Mouse (Mus musculus): ENCODE data around the gene Itpr1. TPM values are rescaled to one million over a fixed set of nuclear protein-coding genes. Genes with fewer than 3 reads are reported as not detected.

Itpr1 gene
- polyA plus RNA-seq, 1 experiment, result 4.7 TPM

DNA sequence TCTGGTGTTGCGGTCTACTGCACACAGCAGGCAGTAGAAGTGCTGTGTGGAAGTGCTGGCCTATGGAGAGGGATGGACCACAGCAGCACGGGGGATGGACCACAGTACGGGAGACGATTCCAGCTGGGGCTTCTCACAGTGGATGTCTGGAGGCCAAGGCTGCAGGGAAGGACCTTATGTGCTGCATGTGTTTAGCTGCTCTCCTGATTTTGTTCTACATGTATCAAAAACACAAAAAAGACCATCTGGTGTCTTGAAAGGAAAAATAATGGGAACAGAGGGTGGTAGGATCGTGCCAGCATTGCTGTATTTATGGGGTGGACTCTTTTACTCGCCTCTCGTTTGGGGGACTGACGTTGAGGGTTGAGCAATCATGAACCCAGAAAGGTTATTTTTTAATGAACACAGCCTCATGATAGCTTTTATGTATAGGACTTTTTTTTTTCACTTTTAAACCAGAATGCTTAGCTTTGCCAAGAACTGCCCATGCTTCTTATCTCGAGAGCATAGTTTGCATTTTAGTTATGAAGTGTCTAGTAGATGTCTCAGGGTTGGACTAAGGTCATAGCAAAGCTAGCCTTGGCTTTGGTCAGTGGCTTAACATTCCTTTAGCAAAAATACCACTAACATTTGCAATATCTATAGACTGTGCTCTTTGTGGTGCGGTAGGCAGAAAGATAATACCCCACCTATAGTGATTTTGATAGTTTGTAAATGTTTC lies 61.6 kb downstream of the Itpr1 start:
- WGBS, result 83% methylated on average over 10 of the region's 10 CpGs
- no peaks in the 10 kb centered on the region for H3K36me3 ChIP-seq (ENCODE audit: control insufficient read depth, insufficient read depth, low read length)
- TF ChIP-seq CTCF (IDR thresholded peaks at IDR 0.05; ENCODE audit: extremely low read depth, insufficient read length, insufficient replicate concordance, low read depth, low read length) (no peak), POLR2A (IDR thresholded peaks at IDR 0.05; ENCODE audit: low read depth, low read length) (no peak)
- no peak overlapping the region for H3K27ac ChIP-seq (ENCODE audit: insufficient read depth, low read depth, low read length)
- no peaks in the 10 kb centered on the region for H3K4me1 ChIP-seq (ENCODE audit: control insufficient read depth, insufficient read depth, insufficient read length, low read length)
- H3K27me3 ChIP-seq (ENCODE audit: control insufficient read depth, insufficient read depth, low read length), result no peaks in the 10 kb centered on the region
- no peak overlapping the region for H3K4me3 ChIP-seq (ENCODE audit: low read depth, low read length)

DNA sequence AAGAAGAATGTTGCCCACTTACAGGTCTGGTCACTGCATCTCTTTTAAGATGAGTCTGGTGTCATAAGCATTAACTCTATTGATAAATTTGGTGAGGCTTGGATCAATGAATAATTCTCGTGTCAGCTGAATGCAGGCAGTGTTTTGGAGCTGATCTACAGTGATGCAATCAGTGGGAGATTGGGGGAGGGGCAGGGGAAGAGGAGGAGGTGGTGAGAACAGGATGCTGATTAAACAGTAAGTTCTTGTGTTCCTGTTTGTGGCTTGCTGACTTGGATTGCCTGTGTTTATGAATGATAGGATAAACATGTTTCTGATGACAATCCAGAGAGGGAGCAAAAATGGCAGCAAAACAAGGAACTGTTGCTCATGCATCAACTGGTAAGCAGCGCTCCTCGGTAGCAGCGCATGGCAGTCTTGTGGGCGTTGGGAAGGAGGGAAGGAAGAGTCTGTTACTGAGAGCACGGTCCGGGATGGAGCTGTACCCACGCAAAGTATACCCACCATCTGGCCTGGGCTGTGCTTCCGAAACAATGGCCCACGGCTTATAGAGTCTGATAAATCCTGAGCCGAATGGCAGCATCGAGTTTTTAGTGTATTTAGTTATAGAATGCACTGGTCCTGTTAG lies 64.1 kb downstream of the Itpr1 start:
- no peak for TF ChIP-seq CTCF (IDR thresholded peaks at IDR 0.05; ENCODE audit: extremely low read depth, insufficient read length, insufficient replicate concordance, low read depth, low read length)
- TF ChIP-seq POLR2A (IDR thresholded peaks at IDR 0.05; ENCODE audit: low read depth, low read length), result no peak
- 79% methylated on average over 12 of the region's 12 CpGs for WGBS
- H3K27ac ChIP-seq (ENCODE audit: insufficient read depth, low read depth, low read length), result no peak overlapping the region
- no peaks in the 10 kb centered on the region for H3K27me3 ChIP-seq (ENCODE audit: control insufficient read depth, insufficient read depth, low read length)
- no peaks in the 10 kb centered on the region for H3K4me1 ChIP-seq (ENCODE audit: control insufficient read depth, insufficient read depth, insufficient read length, low read length)
- no peak overlapping the region for H3K4me3 ChIP-seq (ENCODE audit: low read depth, low read length)
- H3K36me3 ChIP-seq (ENCODE audit: control insufficient read depth, insufficient read depth, low read length), result no peaks in the 10 kb centered on the region

DNA sequence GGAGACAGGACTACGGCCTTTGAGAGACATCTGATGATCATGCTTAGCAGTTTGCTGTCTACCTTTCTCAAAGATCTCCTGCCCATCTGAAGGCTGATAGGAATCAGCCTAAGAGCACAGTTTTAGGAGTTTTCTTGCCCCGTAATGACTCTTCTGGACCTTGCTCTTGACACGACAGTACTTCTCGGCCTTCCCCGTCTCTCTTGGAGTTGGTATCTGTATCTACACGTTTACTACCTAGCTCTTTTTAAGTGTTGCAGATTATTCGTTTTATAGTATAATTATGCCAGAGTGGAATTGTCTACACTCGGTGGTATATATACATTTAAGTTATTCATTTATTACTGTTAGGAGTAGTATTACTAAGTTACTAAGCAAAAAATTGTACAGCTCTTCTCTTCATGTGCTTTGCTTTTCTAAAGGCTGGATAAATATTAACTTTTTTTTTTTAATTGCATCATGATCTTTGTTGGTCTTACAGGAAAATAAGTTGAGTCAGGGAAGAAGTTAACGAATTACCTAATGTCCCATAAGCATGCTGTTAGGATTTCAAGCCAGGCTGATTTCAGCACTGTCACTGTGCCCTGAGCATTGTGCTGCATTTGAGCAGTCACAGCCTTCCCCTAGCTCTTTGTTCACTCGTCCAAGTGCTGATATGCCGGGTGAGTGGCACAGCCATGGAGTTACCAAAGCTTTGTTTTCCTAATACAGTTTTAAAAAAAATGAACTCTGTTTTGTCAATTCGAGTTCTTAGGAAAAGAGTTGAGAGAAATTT lies 64.9 kb downstream of the Itpr1 start:
- Histone ChIP-seq H3K4me3 (ENCODE audit: low read depth, low read length) (no peak overlapping the region), H3K27ac (ENCODE audit: insufficient read depth, low read depth, low read length) (no peak overlapping the region), H3K4me1 (ENCODE audit: control insufficient read depth, insufficient read depth, insufficient read length, low read length) (no peaks in the 10 kb centered on the region), H3K36me3 (ENCODE audit: control insufficient read depth, insufficient read depth, low read length) (no peaks in the 10 kb centered on the region), H3K27me3 (ENCODE audit: control insufficient read depth, insufficient read depth, low read length) (no peaks in the 10 kb centered on the region)
- TF ChIP-seq POLR2A (IDR thresholded peaks at IDR 0.05; ENCODE audit: low read depth, low read length), result no peak
- no peak for TF ChIP-seq CTCF (IDR thresholded peaks at IDR 0.05; ENCODE audit: extremely low read depth, insufficient read length, insufficient replicate concordance, low read depth, low read length)
- 56% methylated on average over 12 of the region's 12 CpGs for WGBS

DNA sequence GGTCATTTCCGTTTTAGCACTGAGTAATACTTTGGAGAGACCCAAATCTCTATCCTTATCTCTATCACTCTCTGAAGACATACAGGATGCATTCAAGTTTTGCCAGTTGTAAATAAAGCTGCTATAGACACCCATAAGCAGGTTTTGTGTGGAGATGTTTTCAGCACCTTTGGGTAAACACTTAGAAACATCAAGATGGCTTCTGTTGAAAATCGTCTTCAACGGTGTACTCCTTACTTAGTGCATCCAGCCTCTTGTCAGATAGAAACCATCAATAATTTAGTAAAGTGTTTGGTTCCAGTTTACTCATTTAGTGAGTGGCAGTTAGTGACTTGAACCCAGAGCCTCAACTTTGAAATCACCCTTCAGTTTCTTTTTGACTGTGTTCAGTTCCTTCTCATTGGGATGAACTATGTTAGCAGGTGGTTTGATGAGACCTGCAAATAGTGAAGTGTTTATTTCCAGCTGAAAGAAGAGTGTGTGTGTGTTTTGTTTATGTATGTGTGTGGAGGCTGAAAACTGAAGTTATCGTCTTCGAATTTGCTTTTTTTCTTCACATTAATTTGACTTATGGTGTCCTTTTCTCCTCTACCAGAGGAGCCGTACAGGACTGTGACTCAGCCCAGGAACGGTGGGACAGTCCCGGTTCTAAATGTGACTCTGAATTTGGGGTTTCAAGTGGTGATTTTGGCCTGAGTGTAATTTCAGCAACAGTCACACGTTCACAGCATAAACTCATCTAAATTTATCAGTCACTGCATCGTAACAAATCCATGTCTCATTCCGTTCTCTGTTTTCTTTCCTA lies 66.1 kb downstream of the Itpr1 start:
- H3K4me3 ChIP-seq (ENCODE audit: low read depth, low read length), result no peak overlapping the region
- no peak overlapping the region for H3K27ac ChIP-seq (ENCODE audit: insufficient read depth, low read depth, low read length)
- H3K4me1 ChIP-seq (ENCODE audit: control insufficient read depth, insufficient read depth, insufficient read length, low read length), result no peaks in the 10 kb centered on the region
- no peaks in the 10 kb centered on the region for H3K36me3 ChIP-seq (ENCODE audit: control insufficient read depth, insufficient read depth, low read length)
- TF ChIP-seq POLR2A (IDR thresholded peaks at IDR 0.05; ENCODE audit: low read depth, low read length), result no peak
- WGBS, result 87% methylated on average over 11 of the region's 11 CpGs
- no peaks in the 10 kb centered on the region for H3K27me3 ChIP-seq (ENCODE audit: control insufficient read depth, insufficient read depth, low read length)

DNA sequence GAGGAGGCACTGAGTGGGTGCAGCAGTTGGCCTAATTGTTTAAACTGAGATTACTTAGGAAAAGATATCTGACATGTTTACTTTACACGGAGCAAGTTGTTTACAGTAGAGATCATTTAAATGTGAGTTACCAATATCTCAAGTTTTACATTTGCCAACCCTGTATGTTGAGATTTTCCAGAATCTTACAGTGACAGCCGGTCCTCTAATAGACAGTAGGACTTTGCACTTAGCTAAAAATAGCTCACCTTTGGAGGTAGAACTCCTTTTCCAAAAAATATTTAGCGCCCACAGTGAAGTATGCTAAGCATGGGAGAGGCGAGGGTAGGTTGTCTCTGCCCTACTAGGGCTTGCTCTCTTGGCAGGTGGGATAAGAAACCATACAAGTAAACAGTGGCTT lies 69.2 kb downstream of the Itpr1 start:
- no peaks in the 10 kb centered on the region for H3K4me1 ChIP-seq (ENCODE audit: control insufficient read depth, insufficient read depth, insufficient read length, low read length)
- 59% methylated on average over 4 of the region's 4 CpGs for WGBS
- no peak for TF ChIP-seq CTCF (IDR thresholded peaks at IDR 0.05; ENCODE audit: extremely low read depth, insufficient read length, insufficient replicate concordance, low read depth, low read length)
- TF ChIP-seq POLR2A (IDR thresholded peaks at IDR 0.05; ENCODE audit: low read depth, low read length), result no peak
- no peaks in the 10 kb centered on the region for H3K27me3 ChIP-seq (ENCODE audit: control insufficient read depth, insufficient read depth, low read length)
- H3K4me3 ChIP-seq (ENCODE audit: low read depth, low read length), result no peak overlapping the region
- no peaks in the 10 kb centered on the region for H3K36me3 ChIP-seq (ENCODE audit: control insufficient read depth, insufficient read depth, low read length)
- no peak overlapping the region for H3K27ac ChIP-seq (ENCODE audit: insufficient read depth, low read depth, low read length)

DNA sequence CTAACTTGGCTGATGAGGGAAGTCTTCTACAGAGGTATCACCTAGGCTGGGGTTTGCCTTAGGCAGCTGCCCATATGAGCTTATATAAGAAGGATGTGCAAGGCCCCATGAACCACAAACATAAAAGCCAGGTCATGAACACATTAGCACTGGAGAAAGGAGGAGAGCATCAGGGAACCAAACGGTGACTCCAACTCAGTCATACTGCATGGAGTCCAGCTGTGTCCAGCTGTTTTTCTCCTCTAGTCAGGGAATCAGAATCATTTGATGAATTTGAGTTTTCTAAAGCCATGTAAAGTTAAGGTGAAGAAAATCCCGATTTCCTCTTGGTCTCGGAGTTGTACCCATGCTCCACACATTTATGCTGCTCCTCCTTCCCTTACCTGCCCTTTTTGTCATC lies 69.7 kb downstream of the Itpr1 start:
- H3K27me3 ChIP-seq (ENCODE audit: control insufficient read depth, insufficient read depth, low read length), result no peaks in the 10 kb centered on the region
- H3K27ac ChIP-seq (ENCODE audit: insufficient read depth, low read depth, low read length), result no peak overlapping the region
- TF ChIP-seq CTCF (IDR thresholded peaks at IDR 0.05; ENCODE audit: extremely low read depth, insufficient read length, insufficient replicate concordance, low read depth, low read length) (no peak), POLR2A (IDR thresholded peaks at IDR 0.05; ENCODE audit: low read depth, low read length) (no peak)
- 75% methylated on average over 3 of the region's 3 CpGs for WGBS
- H3K36me3 ChIP-seq (ENCODE audit: control insufficient read depth, insufficient read depth, low read length), result no peaks in the 10 kb centered on the region
- H3K4me3 ChIP-seq (ENCODE audit: low read depth, low read length), result no peak overlapping the region
- no peaks in the 10 kb centered on the region for H3K4me1 ChIP-seq (ENCODE audit: control insufficient read depth, insufficient read depth, insufficient read length, low read length)
